Mouse (Mus musculus) small intestine, adult 2 months (tissue): ENCODE measurements at regions not wholly inside any gene's neighbourhood (a gene's known extent, or its start where the extent isn't known, plus 50 kb on each side); places are given as distances from the start of the nearest gene placed in this dataset.
A peak's percentile ranks its signal among the peaks of the same experiment; 100 is the strongest.

Experiments used
- H3K27ac ChIP-seq: fragments of 200-500 bp; 2 replicates; pipeline ENCODE4 v1.5.1; 2012; ENCODE audit warnings: low read depth, low read length, control low read depth, inconsistent platforms; ENCODE audit not compliant: insufficient read depth
- H3K27me3 ChIP-seq: fragments of 200-500 bp; 2 replicates; pipeline ENCODE4 v1.6.1; 2012; ENCODE audit warnings: mild to moderate bottlenecking, moderate library complexity, low read length, inconsistent platforms; ENCODE audit not compliant: control insufficient read depth, insufficient read depth
- H3K36me3 ChIP-seq: fragments of 200-500 bp; 2 replicates; pipeline ENCODE4 v1.6.1; 2012; ENCODE audit warnings: mild to moderate bottlenecking, low read length, control low read depth, inconsistent platforms; ENCODE audit not compliant: control insufficient read depth, insufficient read depth
- H3K4me1 ChIP-seq: fragments of 200-500 bp; 2 replicates; pipeline ENCODE4 v1.6.1; 2012; ENCODE audit warnings: low read length, inconsistent platforms, mixed read lengths; ENCODE audit not compliant: control insufficient read depth, insufficient read depth, insufficient read length
- H3K4me3 ChIP-seq: fragments of 200-500 bp; 2 replicates; pipeline ENCODE4 v1.5.1; 2012; ENCODE audit warnings: low read depth, mild to moderate bottlenecking, control low read depth, inconsistent platforms, low read length, moderate library complexity
- CTCF ChIP-seq: fragments of 200-500 bp; IDR thresholded peaks from 2 replicates; pipeline ENCODE4 v1.5.1; 2012; ENCODE audit warnings: low read depth, mild to moderate bottlenecking, control low read depth, inconsistent platforms, low read length, moderate library complexity, mixed read lengths; ENCODE audit not compliant: insufficient replicate concordance, insufficient read length; ENCODE audit errors: extremely low read depth
- POLR2A ChIP-seq: fragments of 200-500 bp; IDR thresholded peaks from 2 replicates; pipeline ENCODE4 v1.6.1; 2012; ENCODE audit warnings: low read depth, mild to moderate bottlenecking, control low read depth, inconsistent platforms, low read length, moderate library complexity
- WGBS: fragments of 180-500 bp; shearing (Covaris S2); methylation state at CpG from one replicate; pipeline ENCODE4 v1.1.7; 2018; 5-methylcytosine and 5-hydroxymethylcytosine counted together

DNA sequence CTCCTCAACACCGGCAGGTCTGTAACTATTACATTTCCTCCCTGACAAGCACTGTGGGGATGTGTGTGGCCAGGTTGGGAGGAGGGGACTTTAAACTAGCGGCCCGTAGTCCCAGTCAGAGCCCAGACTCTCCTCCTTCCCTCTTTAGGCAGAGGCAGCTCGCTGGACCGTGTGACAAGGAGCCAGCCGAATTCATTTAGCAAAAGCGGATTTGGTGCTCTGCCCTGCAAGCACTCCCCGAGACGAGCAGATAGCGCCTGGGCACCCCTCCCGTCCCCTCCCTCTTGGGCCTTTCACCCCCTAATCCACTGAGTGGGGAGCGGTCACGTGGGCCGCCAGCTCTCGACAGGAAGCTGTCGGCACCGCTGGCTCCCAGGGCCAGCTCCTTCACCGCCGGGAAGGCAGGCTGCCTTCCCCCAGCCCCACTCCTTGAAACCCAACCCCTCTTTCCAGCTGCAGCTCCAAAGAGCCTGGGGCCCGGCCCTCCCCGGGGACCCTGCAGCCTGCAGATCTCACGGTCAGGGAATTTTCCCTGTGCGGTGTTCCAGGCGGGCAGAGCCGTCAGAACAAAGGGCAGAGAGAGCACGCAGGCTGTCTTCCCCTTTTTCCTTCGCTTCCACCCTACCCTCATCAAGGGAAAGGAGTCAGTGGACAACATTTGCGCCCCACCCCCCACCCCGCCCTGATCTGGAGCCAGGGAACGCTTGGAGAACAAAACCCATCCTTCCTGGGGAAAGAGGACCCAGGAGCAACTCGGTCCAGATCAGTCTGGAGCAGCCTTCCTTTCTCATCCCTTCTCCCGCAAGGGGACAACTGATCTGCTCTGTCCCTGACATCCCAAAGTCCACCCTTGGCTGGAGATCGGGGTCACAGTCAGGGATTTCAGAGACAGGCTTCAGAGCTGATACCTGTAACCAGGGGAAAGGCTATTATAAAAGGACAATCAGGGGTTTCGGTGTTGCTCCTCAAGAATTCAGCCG, 106.4 kb downstream of the Ephb3 start:
- Histone ChIP-seq H3K27me3 (0 out of 2 replicates have a peak, but pooled peaks cover 3% of the 10 kb centered on the region), H3K4me1 (0 out of 2 replicates have a peak, but pooled peaks cover 4% of the 10 kb centered on the region), H3K36me3 (no peaks in the 10 kb centered on the region), H3K27ac (peak overlapping the region; percentile 8), H3K4me3 (peak overlapping the region; percentile 58)
- TF ChIP-seq CTCF (no peak), POLR2A (no peak; the same call in 1 of the 2 replicates)
- 5% methylated on average over 35 of the region's 35 CpGs for WGBS

DNA sequence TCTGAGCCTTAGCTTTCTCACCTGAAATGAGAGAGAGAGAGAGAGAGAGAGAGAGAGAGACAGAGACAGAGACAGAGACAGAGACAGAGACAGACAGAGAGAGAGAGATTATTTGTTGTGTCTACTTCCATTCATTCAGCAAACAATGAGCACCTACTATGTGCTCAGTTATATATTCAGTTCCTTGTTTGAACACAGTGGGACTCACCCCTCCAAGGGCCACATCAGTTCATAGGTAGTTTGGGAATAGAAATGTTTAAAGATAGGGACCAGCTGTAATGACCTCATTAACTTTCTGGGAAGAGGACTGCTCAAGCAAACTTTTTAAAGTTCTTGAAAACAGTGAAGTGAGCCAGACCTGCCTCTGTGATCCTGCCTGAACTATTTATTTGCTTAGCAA, 107.2 kb downstream of the Ephb3 start:
- 0 out of 2 replicates have a peak, but pooled peaks cover 4% of the 10 kb centered on the region for H3K4me1 ChIP-seq
- H3K27me3 ChIP-seq = 0 out of 2 replicates have a peak, but pooled peaks cover 3% of the 10 kb centered on the region
- no peaks in the 10 kb centered on the region for H3K36me3 ChIP-seq
- TF ChIP-seq CTCF (no peak), POLR2A (no peak)
- H3K27ac ChIP-seq = no peak overlapping the region
- no peak overlapping the region for H3K4me3 ChIP-seq

DNA sequence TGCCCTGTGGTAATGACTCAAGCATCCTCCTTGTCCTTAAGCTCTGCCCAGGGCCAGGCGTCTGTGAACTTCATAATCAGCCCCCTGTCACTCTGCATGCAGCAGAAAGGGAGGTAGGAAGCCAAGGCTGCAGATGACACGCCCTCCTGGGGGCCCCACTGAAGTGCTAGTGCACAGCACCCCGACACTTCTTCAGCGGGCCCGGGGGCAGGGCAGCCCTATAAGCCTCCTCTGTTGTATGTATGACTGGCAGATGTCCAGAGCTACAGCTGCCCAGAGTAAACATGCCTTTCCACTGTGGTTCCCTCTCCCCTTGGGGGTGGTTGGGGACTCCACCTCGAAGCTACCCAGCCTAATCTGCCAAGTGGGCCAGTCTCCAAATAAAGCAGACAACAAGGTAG, 107.2 kb upstream of the Vps8 start:
- Histone ChIP-seq H3K27me3 (no peaks in the 10 kb centered on the region), H3K4me3 (no peak overlapping the region), H3K4me1 (0 out of 2 replicates have a peak, but pooled peaks cover 4% of the 10 kb centered on the region), H3K36me3 (no peaks in the 10 kb centered on the region), H3K27ac (no peak overlapping the region)
- TF ChIP-seq POLR2A (no peak), CTCF (no peak)
- WGBS = 15% methylated on average over 6 of the region's 6 CpGs

DNA sequence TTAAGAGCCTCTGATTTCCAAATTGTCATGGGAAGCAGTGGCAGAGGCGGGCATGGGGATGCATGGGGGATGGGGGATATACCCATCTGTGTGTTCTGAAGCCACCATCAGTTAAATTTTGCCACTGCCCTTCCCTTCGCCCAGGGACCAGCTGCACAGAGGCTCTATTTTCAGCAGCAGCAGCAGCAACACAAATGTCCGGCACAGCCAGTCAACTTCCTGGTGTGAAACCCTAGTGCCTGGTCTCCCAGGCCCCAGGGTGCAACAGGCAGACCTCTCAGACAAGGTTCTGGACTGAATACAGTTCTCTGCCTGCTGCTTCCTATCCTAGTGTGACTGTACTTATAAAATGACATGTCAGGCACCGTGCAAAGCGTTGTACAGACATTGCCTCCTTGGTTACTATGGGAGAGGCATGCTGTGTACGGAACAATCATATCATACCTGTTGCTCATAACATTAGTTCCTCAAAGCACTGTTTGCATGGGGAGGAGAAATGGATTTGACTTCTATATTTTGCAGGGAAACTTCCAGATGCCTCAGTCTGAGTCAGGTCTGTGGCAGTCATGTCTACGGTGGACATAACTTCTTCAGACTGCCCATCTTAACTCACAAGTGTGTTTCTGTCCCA, 104.8 kb upstream of the Vps8 start:
- 82% methylated on average over 7 of the region's 7 CpGs for WGBS
- 0 out of 2 replicates have a peak, but pooled peaks cover 4% of the 10 kb centered on the region for H3K4me1 ChIP-seq
- TF ChIP-seq CTCF = no peak
- no peak for TF ChIP-seq POLR2A

DNA sequence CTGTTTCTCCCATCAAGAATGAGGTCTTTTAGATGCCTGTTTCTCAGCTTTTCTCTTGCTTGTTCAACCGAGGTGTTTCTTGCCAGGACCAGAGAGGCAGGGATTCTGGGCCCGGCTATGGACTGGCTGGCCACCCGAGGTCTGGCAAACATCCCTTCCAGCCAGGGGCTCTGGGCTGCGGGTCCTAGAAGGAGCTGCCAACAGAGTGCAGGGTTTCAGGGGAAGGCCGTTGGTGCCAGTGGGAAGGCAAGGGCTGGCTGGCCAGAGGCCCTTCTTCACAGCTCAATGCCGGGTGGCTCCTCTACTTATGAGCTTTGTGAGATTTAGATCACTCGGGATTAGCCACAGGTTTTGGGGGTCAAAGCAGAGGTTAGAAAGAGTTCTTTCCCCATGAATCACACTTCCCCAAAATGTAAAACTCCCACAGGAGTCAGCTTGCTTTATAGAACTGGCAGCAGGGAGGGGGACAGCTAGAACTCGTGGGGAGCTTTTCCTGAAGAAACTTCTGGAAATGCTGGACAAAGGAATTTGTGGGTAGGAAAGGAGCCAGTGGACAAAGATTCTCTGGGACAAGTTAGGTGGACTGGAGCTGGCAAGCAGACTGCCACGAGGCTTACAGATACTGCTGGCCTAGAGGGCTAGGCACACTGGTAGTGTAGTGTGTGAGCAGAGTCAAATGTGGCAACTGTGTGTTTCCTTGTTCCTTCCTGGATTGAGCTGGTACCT, 104.1 kb upstream of the Vps8 start:
- WGBS = 81% methylated on average over 9 of the region's 9 CpGs
- H3K27ac ChIP-seq = no peak overlapping the region
- no peaks in the 10 kb centered on the region for H3K36me3 ChIP-seq

More for the DNA sequence above, 104.8 kb upstream of the Vps8 start:
- no peaks in the 10 kb centered on the region for H3K27me3 ChIP-seq
- H3K27ac ChIP-seq = no peak overlapping the region
- no peaks in the 10 kb centered on the region for H3K36me3 ChIP-seq
- no peak overlapping the region for H3K4me3 ChIP-seq

DNA sequence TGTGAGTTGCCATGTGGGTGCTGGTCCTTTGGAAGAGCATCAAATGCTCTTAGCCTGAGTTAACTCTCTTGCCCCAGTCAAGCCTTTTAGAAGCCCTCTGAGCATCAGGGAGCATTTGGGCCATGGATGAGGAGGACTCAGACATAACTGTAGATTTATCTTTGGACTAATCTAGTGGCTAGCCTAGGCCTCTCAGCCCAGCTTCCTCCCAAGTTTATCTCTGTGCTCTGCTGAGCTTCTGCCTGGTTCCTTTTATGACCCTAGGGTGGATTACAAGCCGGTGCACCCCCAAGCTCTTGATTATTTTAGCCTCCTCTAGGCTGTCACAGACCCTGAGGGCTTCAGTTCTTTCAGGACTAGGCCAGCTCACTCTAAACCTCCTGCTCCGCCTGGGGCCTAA, 102.6 kb upstream of the Vps8 start:
- Histone ChIP-seq H3K27me3 (no peaks in the 10 kb centered on the region), H3K36me3 (no peaks in the 10 kb centered on the region), H3K27ac (no peak overlapping the region), H3K4me1 (0 out of 2 replicates have a peak, but pooled peaks cover 4% of the 10 kb centered on the region), H3K4me3 (no peak overlapping the region)
- WGBS = 77% methylated on average over 2 of the region's 2 CpGs
- no peak for TF ChIP-seq CTCF
- no peak for TF ChIP-seq POLR2A

More for the DNA sequence above, 104.1 kb upstream of the Vps8 start:
- TF ChIP-seq CTCF = no peak
- TF ChIP-seq POLR2A = no peak
- no peaks in the 10 kb centered on the region for H3K27me3 ChIP-seq
- 0 out of 2 replicates have a peak, but pooled peaks cover 4% of the 10 kb centered on the region for H3K4me1 ChIP-seq
- no peak overlapping the region for H3K4me3 ChIP-seq
